Mouse (Mus musculus) heart, embryonic 12.5 days (tissue): ENCODE results near the gene Pfas. TPM values are rescaled to one million over a fixed set of nuclear protein-coding genes. Genes with fewer than 3 reads are reported as not detected.
A peak's percentile ranks its signal among the peaks of the same experiment; 100 is the strongest.
"Not testable (repeated sequence)": the region's sequence is repeated elsewhere in the genome, so short reads cannot be mapped to it uniquely, and the experiment has no call there.

Experiments
- ATAC-seq: fragments of 200-750 bp; cut with Nextera tagmentation; 2 replicates; pipeline ENCODE4 v1.8.0; 2017; ENCODE audit warnings: moderate TSS enrichment, moderate library complexity; ENCODE audit not compliant: insufficient number of reproducible peaks, low FRiP score
- H3K27ac ChIP-seq: fragments of 300-500 bp; sonication (generic); 2 replicates; pipeline ENCODE4 v1.5.1; 2016; ENCODE audit warnings: mild to moderate bottlenecking, moderate library complexity; ENCODE audit not compliant: poor library complexity, severe bottlenecking
- H3K27me3 ChIP-seq: fragments of 300-500 bp; sonication (generic); replicated peaks from 2 replicates; pipeline ENCODE4 v1.6.1; 2016; ENCODE audit warnings: mild to moderate bottlenecking, moderate library complexity
- H3K36me3 ChIP-seq: fragments of 300-500 bp; sonication (generic); 2 replicates; pipeline ENCODE4 v1.6.1; 2016; ENCODE audit warnings: mild to moderate bottlenecking, moderate library complexity
- H3K4me1 ChIP-seq: fragments of 300-500 bp; sonication (generic); replicated peaks from 2 replicates; pipeline ENCODE4 v1.6.1; 2016; ENCODE audit warnings: mild to moderate bottlenecking
- H3K4me2 ChIP-seq: fragments of 300-500 bp; sonication (generic); 2 replicates; pipeline ENCODE4 v1.6.1; 2016; ENCODE audit warnings: mild to moderate bottlenecking, moderate library complexity
- H3K4me3 ChIP-seq: fragments of 300-500 bp; sonication (generic); 2 replicates; pipeline ENCODE4 v1.5.1; 2016; ENCODE audit warnings: mild to moderate bottlenecking
- H3K9ac ChIP-seq: fragments of 300-500 bp; sonication (generic); 2 replicates; pipeline ENCODE4 v1.6.1; 2016; ENCODE audit warnings: mild to moderate bottlenecking, moderate library complexity
- H3K9me3 ChIP-seq: fragments of 300-500 bp; sonication (generic); replicated peaks from 2 replicates; pipeline ENCODE4 v1.6.1; 2016; ENCODE audit warnings: mild to moderate bottlenecking, moderate library complexity
- WGBS: fragments of 180-500 bp; shearing (Covaris S2); methylation state at CpG from one replicate; pipeline ENCODE4 v1.1.7; 2016; 5-methylcytosine and 5-hydroxymethylcytosine counted together
- polyA plus RNA-seq: library from polyadenylated mRNA; unstranded; fragments of >200 nt; fragmentation: Nextera tagmentation; extraction: Ambion mirVana; gene quantifications from 2 replicates; pipeline ENCODE4 v1.2.1, GENCODE M21; 2016

Gene Pfas
- polyA plus RNA-seq, 1 experiment from 2014 or later = 21.5 TPM

- Histone ChIP-seq H3K27ac (no peak overlapping the region), H3K36me3 (no peaks in the 10 kb centered on the region), H3K9me3 (no peaks in the 10 kb centered on the region), H3K4me3 (no peak overlapping the region), H3K4me2 (peak overlapping the region; percentile 98), H3K27me3 (0 out of 2 replicates have a peak, but pooled peaks cover 10% of the 10 kb centered on the region), H3K4me1 (peaks cover 45% of the 10 kb centered on the region), H3K9ac (0 out of 2 replicates have a peak overlapping the region, but pooled peaks have one; percentile 53)
- 80% methylated on average over 11 of the region's 11 CpGs for WGBS
- ATAC-seq = no peak
These were observed 39.5 kb downstream of the Pfas start for GRCm38 (mm10) chr11:68968752-68969151.

GRCm38 (mm10) chr11:68967337-68968282 lies 40.6 kb downstream of the Pfas start, which contains the start of gene Slc25a35:
TSS of gene Slc25a35 (plus strand) at chr11:68968131.
- WGBS = under 1% methylated on average over 50 of the region's 50 CpGs
- Histone ChIP-seq H3K27ac (peak within 1 kb of the TSS; percentile 26; the same call in 1 of the 2 replicates), H3K9ac (peak within 1 kb of the TSS; percentile 75)

DNA sequence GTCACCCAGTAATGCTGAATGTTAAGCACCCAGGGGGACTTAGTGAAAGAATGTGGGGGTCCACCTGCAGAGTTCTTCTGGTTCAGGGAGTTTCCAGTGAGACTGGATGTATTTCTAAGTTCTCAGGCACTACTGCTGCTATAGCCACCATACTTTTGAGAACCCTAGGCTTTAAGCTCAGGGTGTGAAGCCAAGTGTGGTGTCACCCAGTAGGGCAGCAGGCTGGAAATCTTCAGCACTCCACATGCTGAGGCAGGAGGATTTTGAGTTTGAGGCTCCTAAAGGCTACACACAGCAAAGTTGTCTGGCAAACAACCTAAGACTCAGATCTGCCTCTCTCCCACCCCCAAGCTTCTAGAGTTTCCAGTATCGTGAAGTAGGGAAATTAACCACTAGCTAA lies 41.7 kb downstream of the Pfas start:
- Histone ChIP-seq H3K4me2 (no peak overlapping the region), H3K36me3 (no peaks in the 10 kb centered on the region), H3K27ac (no peak overlapping the region), H3K4me1 (peaks cover 36% of the 10 kb centered on the region), H3K9ac (no peak overlapping the region), H3K9me3 (no peaks in the 10 kb centered on the region), H3K4me3 (no peak overlapping the region), H3K27me3 (0 out of 2 replicates have a peak, but pooled peaks cover 10% of the 10 kb centered on the region)
- ATAC-seq = no peak
- 37% methylated on average over 1 of the region's 1 CpGs for WGBS

More at GRCm38 (mm10) chr11:68967337-68968282, 40.6 kb downstream of the Pfas start, which contains the start of gene Slc25a35:
- ATAC-seq = peak; percentile 94
- H3K36me3 ChIP-seq = no peaks in the 10 kb centered on the region
- H3K9me3 ChIP-seq = no peaks in the 10 kb centered on the region
- H3K4me2 ChIP-seq = peak within 1 kb of the TSS; percentile 98
- H3K4me3 ChIP-seq = peak within 1 kb of the TSS; percentile 66
- 0 out of 2 replicates have a peak, but pooled peaks cover 10% of the 10 kb centered on the region for H3K27me3 ChIP-seq
- H3K4me1 ChIP-seq = peaks cover 44% of the 10 kb centered on the region

DNA sequence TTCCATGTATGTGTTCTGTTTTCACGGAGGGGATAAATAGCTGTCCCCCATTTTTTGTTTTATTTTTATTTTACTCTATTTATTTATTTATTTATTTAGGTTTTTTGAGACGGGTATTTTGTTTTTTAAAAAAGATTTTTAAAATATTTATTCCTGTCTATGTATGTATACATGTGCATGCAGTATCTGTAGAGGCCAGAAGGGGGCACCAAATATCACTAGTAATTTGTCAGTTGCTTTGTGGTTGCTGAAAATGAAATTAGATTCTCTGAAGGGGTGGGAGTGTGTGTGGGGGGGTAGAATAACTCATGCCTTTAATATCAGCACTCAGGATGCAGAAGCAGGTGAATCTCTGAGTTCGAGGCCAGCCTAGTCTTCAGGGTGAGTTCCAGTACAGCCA lies 42.4 kb downstream of the Pfas start:
- no peak for ATAC-seq
- H3K4me3 ChIP-seq = no peak overlapping the region
- peaks cover 29% of the 10 kb centered on the region for H3K4me1 ChIP-seq
- no peak overlapping the region for H3K9ac ChIP-seq
- H3K27me3 ChIP-seq = 0 out of 2 replicates have a peak, but pooled peaks cover 10% of the 10 kb centered on the region
- H3K36me3 ChIP-seq = no peaks in the 10 kb centered on the region
- no peaks in the 10 kb centered on the region for H3K9me3 ChIP-seq
- no peak overlapping the region for H3K4me2 ChIP-seq
- WGBS = 34% methylated on average over 3 of the region's 3 CpGs
- H3K27ac ChIP-seq = no peak overlapping the region

DNA sequence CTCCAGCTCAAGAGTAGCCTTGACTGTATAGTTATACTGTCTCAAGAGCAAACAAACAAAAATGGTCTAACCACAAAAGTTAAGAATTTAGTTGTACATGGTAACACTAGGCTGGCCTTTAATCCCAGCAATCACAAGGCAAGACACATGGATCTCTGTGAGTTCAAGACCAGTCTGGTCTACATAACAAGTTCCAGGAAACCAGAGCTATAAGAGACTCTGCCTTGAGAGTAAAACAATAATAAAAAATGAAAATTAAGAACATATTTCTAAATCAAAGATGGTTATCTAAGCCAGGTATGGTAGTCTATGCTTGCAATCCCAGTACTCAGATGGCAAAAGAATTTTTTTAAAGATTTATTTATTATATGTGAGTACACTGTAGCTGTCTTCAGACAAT lies 43.2 kb downstream of the Pfas start:
- Histone ChIP-seq H3K4me3 (no peak overlapping the region), H3K4me1 (peaks cover 22% of the 10 kb centered on the region), H3K27me3 (0 out of 2 replicates have a peak, but pooled peaks cover 10% of the 10 kb centered on the region), H3K9me3 (no peaks in the 10 kb centered on the region), H3K9ac (no peak overlapping the region), H3K36me3 (no peaks in the 10 kb centered on the region), H3K27ac (no peak overlapping the region), H3K4me2 (no peak overlapping the region)
- no peak for ATAC-seq

DNA sequence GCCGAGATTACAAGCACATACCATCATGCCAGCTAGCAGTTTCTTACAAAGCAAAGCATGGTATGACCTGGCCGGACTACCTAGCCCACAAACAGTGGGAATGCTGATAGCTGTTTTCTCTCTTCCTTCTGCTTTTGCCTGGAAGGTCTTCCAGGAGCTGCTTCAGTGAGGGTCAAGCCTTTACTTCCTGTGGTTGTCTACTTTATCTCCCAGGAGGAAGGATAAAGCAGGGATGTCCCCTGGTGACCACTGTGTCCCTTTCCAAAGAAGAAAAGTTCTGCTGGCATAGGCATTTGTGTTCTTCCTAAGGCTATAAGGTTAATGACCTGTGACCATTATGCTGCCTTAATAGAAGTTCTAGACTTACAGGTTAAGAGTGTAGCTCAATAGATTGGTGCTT lies 44.9 kb downstream of the Pfas start:
- no peak for ATAC-seq
- 68% methylated on average over 2 of the region's 2 CpGs for WGBS
- H3K9me3 ChIP-seq = no peaks in the 10 kb centered on the region
- no peak overlapping the region for H3K4me2 ChIP-seq
- H3K27ac ChIP-seq = no peak overlapping the region
- H3K36me3 ChIP-seq = no peaks in the 10 kb centered on the region
- peaks cover 12% of the 10 kb centered on the region for H3K4me1 ChIP-seq
- H3K9ac ChIP-seq = no peak overlapping the region
- 0 out of 2 replicates have a peak, but pooled peaks cover under 1% of the 10 kb centered on the region for H3K27me3 ChIP-seq
- H3K4me3 ChIP-seq = no peak overlapping the region

DNA sequence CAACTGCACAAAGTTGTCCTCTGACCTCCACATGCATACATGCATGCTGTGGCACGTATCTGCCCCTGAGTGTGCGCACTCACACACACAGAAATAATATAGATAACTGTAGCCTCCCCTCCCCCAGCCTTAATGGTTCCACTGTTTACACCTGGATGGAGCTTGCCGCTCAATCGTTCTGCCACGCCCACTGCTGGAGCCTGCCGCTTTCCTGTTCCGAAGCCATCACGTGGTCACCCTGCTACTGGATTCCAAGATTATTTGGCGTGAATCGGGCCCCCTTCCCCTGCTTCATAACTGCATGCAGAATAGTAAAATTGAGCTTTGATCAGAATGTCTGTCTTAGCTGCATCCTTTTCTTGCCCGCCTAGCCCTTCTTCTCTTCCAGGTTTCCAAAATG lies 46.1 kb downstream of the Pfas start:
- not testable (repeated sequence) for H3K36me3 ChIP-seq, ATAC-seq, H3K27me3 ChIP-seq, H3K27ac ChIP-seq, H3K4me3 ChIP-seq, H3K4me1 ChIP-seq, H3K9ac ChIP-seq, H3K9me3 ChIP-seq
- 22% methylated on average over 11 of the region's 11 CpGs for whole genome bisulfite sequencing
- peak overlapping the region; percentile 7; the same call in 1 of the 2 replicates for H3K4me2 ChIP-seq

DNA sequence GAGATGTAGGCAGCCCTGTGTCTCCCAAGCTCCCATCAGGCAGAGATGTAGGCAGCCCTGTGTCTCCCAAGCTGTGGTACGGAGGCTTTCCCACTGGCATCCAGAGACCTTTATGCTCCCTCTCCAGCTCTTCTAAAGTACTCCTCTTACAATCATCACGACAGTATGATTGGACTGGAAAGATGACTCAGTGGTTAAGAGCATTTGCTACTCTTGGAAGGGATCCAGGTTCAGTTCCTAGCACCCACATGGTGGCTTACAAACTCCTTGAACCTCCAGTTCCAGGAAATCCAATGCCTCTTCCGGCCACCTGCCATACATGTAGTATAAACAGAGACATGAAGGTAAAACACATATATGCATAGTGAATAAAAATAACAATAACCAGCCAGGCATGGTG lies 46.7 kb downstream of the Pfas start:
- H3K9me3 ChIP-seq = no peaks in the 10 kb centered on the region
- H3K4me1 ChIP-seq = peaks cover 6% of the 10 kb centered on the region; the same call in 1 of the 2 replicates
- 72% methylated on average over 3 of the region's 3 CpGs for whole genome bisulfite sequencing
- H3K36me3 ChIP-seq = no peaks in the 10 kb centered on the region
- H3K4me3 ChIP-seq = no peak overlapping the region
- H3K27me3 ChIP-seq = peaks cover 5% of the 10 kb centered on the region
- no peak overlapping the region for H3K9ac ChIP-seq
- no peak for ATAC-seq
- H3K4me2 ChIP-seq = no peak overlapping the region
- H3K27ac ChIP-seq = no peak overlapping the region

GRCm38 (mm10) chr11:68957971-68958370 lies 50.3 kb downstream of the Pfas start:
- Histone ChIP-seq H3K4me2 (peak overlapping the region; percentile 76; the same call in 1 of the 2 replicates), H3K4me3 (peak overlapping the region; percentile 44; the same call in 1 of the 2 replicates), H3K4me1 (peaks cover 33% of the 10 kb centered on the region), H3K36me3 (no peaks in the 10 kb centered on the region), H3K27me3 (peaks cover 33% of the 10 kb centered on the region), H3K9me3 (no peaks in the 10 kb centered on the region), H3K9ac (no peak overlapping the region), H3K27ac (no peak overlapping the region)
- ATAC-seq = no peak
- WGBS = 74% methylated on average over 1 of the region's 1 CpGs

DNA sequence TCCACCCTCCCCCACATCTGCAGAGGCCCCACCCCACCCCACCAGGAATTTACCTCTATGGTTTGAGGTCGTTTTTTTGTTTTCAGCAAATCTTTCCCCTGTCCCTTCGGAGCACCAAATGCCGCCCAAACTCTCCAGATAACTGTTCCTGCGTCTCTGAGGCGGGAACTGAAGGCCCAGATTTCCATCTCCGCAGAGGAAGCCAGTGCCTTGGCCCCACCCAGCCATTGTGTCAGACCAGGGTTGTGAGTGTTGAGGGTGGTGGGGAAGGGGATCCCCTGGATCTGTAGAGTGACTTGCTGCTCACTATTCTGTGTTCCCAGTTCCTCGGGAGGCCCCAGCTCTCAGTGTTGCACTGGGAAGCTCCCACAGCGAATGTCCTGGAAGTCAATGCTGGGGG lies 51.0 kb downstream of the Pfas start, which contains the start of gene Arhgef15:
Gene Arhgef15 (minus strand): TSS at position 173 of the 400 bp plus-strand sequence.
- Histone ChIP-seq H3K4me3 (peak within 1 kb of the TSS; percentile 44), H3K9ac (peak within 1 kb of the TSS; percentile 42), H3K27me3 (peaks cover 36% of the 10 kb centered on the region), H3K4me2 (peak within 1 kb of the TSS; percentile 76), H3K9me3 (no peaks in the 10 kb centered on the region), H3K27ac (peak within 1 kb of the TSS; percentile 79), H3K36me3 (no peaks in the 10 kb centered on the region), H3K4me1 (peaks cover 33% of the 10 kb centered on the region)
- 37% methylated on average over 8 of the region's 8 CpGs for WGBS
- no peak for ATAC-seq

- Histone ChIP-seq H3K9me3 (no peaks in the 10 kb centered on the region), H3K4me2 (peak overlapping the region; percentile 76), H3K4me3 (peak overlapping the region; percentile 44), H3K27me3 (peaks cover 40% of the 10 kb centered on the region), H3K27ac (peak overlapping the region; percentile 79), H3K4me1 (peaks cover 33% of the 10 kb centered on the region), H3K36me3 (no peaks in the 10 kb centered on the region), H3K9ac (peak overlapping the region; percentile 42)
- peak; percentile 68; the same call in 1 of the 2 replicates for ATAC-seq
- WGBS = 27% methylated on average over 13 of the region's 13 CpGs
These were observed 51.6 kb downstream of the Pfas start for GRCm38 (mm10) chr11:68956697-68957096.
